ENCODE assay signal across 16 mouse cellular contexts in the genomic region with DNA sequence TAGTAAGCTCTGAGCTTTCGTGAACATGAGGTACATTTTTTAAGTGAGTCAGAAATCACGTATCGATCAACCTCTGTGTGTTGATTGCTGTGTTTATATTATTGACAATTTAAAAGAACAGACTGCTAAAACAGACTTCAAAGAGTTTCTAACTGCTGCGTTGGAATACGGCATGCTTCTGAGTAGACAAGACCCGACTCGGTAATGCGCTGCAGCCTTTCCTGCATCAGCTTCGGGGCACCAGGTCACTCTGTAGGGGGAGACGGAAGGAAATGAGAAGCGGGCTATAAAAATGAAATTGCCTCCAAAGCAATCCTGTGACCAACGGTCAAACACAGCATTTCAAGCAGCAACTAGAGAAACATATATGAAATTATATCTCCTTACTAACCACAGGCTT. TPM values are rescaled to one million over a fixed set of nuclear protein-coding genes. Genes with fewer than 3 reads are reported as not detected.
DNase-seq lines count a peak whose midpoint lies in the region; ATAC-seq and TF ChIP-seq lines count a peak whose summit lies in the region.
"Had no signal": no experiment of that assay in that cellular context is flagged by ENCODE, and none has a peak within 500 bp of the region (broad histone marks: within the 10 kb centered on the region; RNA-seq: fewer than 3 reads in every experiment).

No protein-coding gene starts in this region.

- H3K4me2 ChIP-seq in kidney, embryonic 14.5 days (replicated peaks; ENCODE audit: low read depth, low read length): no peak overlapping the region
- H3K4me2 ChIP-seq in embryonic facial prominence, embryonic 11.5 days (ENCODE audit: low read depth, low read length): no peak overlapping the region
- H3K4me2 ChIP-seq in limb, embryonic 12.5 days: peak overlapping the region; percentile 33
- H3K4me2 ChIP-seq: neural tube, embryonic 12.5 days had no signal

- no peak for ATAC-seq in kidney, embryonic 14.5 days (ENCODE audit: low FRiP score, low TSS enrichment)
- no peak for ATAC-seq in embryonic facial prominence, embryonic 11.5 days (replicated peaks; ENCODE audit: insufficient number of reproducible peaks, low FRiP score, low TSS enrichment, low read depth)
- no peak for ATAC-seq in limb, embryonic 12.5 days (ENCODE audit: insufficient number of reproducible peaks, insufficient read depth, low FRiP score, low TSS enrichment, low read depth)
- ATAC-seq: forebrain, embryonic 14.5 days; hindbrain, embryonic 16.5 days; intestine, postnatal 0 days had no signal

- no peaks in the 10 kb centered on the region for H3K9me3 ChIP-seq in kidney, embryonic 14.5 days (ENCODE audit: control insufficient read depth, low read length)
- H3K9me3 ChIP-seq in embryonic facial prominence, embryonic 11.5 days (replicated peaks; ENCODE audit: control insufficient read depth, low read length): no peaks in the 10 kb centered on the region
- no peaks in the 10 kb centered on the region for H3K9me3 ChIP-seq in limb, embryonic 12.5 days
- H3K9me3 ChIP-seq: neural tube, embryonic 12.5 days had no signal

- no peak overlapping the region for H3K27ac ChIP-seq in kidney, embryonic 14.5 days (ENCODE audit: low read depth, low read length)
- no peak overlapping the region for H3K27ac ChIP-seq in embryonic facial prominence, embryonic 11.5 days (replicated peaks; ENCODE audit: low read depth, low read length)
- H3K27ac ChIP-seq in limb, embryonic 12.5 days: peak overlapping the region; percentile 51; the same call in 1 of the 2 replicates
- H3K27ac ChIP-seq: neural tube, embryonic 12.5 days had no signal

- no peak for TF ChIP-seq CTCF in brain, embryonic 14.5 days (IDR thresholded peaks at IDR 0.05; ENCODE audit: borderline replicate concordance, extremely low read depth, insufficient read depth, insufficient read length)

- WGBS in kidney, embryonic 14.5 days: 48% methylated on average over 12 of the region's 12 CpGs
- WGBS in embryonic facial prominence, embryonic 11.5 days: 31% methylated on average over 12 of the region's 12 CpGs
- WGBS in limb, embryonic 12.5 days: 9% methylated on average over 12 of the region's 12 CpGs

- no peak overlapping the region for H3K9ac ChIP-seq in kidney, embryonic 14.5 days (ENCODE audit: low read depth, low read length)
- H3K9ac ChIP-seq in embryonic facial prominence, embryonic 11.5 days (replicated peaks; ENCODE audit: low read length): no peak overlapping the region
- no peak overlapping the region for H3K9ac ChIP-seq in limb, embryonic 12.5 days (replicated peaks)
- H3K9ac ChIP-seq: neural tube, embryonic 12.5 days had no signal

- H3K36me3 ChIP-seq in kidney, embryonic 14.5 days (ENCODE audit: control insufficient read depth, insufficient read depth, low read length): no peaks in the 10 kb centered on the region
- H3K36me3 ChIP-seq in embryonic facial prominence, embryonic 11.5 days (replicated peaks; ENCODE audit: control insufficient read depth, insufficient read depth, low read depth, low read length): no peaks in the 10 kb centered on the region
- H3K36me3 ChIP-seq in limb, embryonic 12.5 days: no peaks in the 10 kb centered on the region
- H3K36me3 ChIP-seq: neural tube, embryonic 12.5 days had no signal

- H3K4me3 ChIP-seq in kidney, embryonic 14.5 days (ENCODE audit: low read length): no peak overlapping the region
- no peak overlapping the region for H3K4me3 ChIP-seq in embryonic facial prominence, embryonic 11.5 days (ENCODE audit: low read depth, low read length)
- no peak overlapping the region for H3K4me3 ChIP-seq in limb, embryonic 12.5 days (replicated peaks)
- H3K4me3 ChIP-seq: erythroblast, embryonic 14.5 days; neural tube, embryonic 12.5 days had no signal

- 0 out of 2 replicates have a peak, but pooled peaks cover 4% of the 10 kb centered on the region for H3K4me1 ChIP-seq in kidney, embryonic 14.5 days (ENCODE audit: control insufficient read depth, insufficient read depth, low read length)
- H3K4me1 ChIP-seq in embryonic facial prominence, embryonic 11.5 days (ENCODE audit: control insufficient read depth, insufficient read depth, low read length): no peaks in the 10 kb centered on the region
- peaks cover 34% of the 10 kb centered on the region for H3K4me1 ChIP-seq in limb, embryonic 12.5 days (replicated peaks)
- H3K4me1 ChIP-seq: neural tube, embryonic 12.5 days had no signal

- H3K27me3 ChIP-seq in kidney, embryonic 14.5 days (ENCODE audit: control insufficient read depth, insufficient read depth, low read length): no peaks in the 10 kb centered on the region
- H3K27me3 ChIP-seq in embryonic facial prominence, embryonic 11.5 days (ENCODE audit: control insufficient read depth, insufficient read depth, low read length): no peaks in the 10 kb centered on the region
- H3K27me3 ChIP-seq in limb, embryonic 12.5 days: no peaks in the 10 kb centered on the region
- H3K27me3 ChIP-seq: neural tube, embryonic 12.5 days had no signal

- TF ChIP-seq POLR2A in brain, embryonic 14.5 days (IDR thresholded peaks at IDR 0.05; ENCODE audit: borderline replicate concordance, extremely low read depth, insufficient read depth, insufficient read length, poor library complexity, severe bottlenecking): no peak

- peak; percentile 8 to 17 for DNase-seq in kidney, postnatal 4 days
- peak; percentile 19 for DNase-seq in brain, embryonic 14.5 days (ENCODE audit: low read depth)
- DNase-seq in embryonic facial prominence, embryonic 11.5 days (ENCODE audit: low spot score): peak; percentile 55
- DNase-seq in c-Kit-positive CD71-positive TER-119-positive erythroid progenitor cells, embryonic 14.5 days (ENCODE audit: low spot score): no peak
- DNase-seq in gastrocnemius, postnatal 10 days: no peak
- DNase-seq: cerebellum, adult 9-10 months; kidney, postnatal 25 days; left cerebral cortex, postnatal 4 days; lung, postnatal 4 days had no signal

RNA-seq across cellular contexts. Expression of a gene that starts 59.9 kb away (rescaled TPM):
- 7.9 and 12.5 TPM in 2 replicates for polyA plus RNA-seq in kidney, embryonic 14.5 days (2014; fragmentation: Nextera tagmentation; extraction: Ambion mirVana)
- polyA plus RNA-seq in brain, embryonic 14.5 days (2012; rRNA removed): 71.4 and 111 TPM in 2 replicates
- 25.2 and 25.3 TPM in 2 replicates for polyA plus RNA-seq in embryonic facial prominence, embryonic 11.5 days (2014; fragmentation: Nextera tagmentation; extraction: Ambion mirVana)
- 9.1 and 11.4 TPM in 2 replicates for polyA plus RNA-seq in limb, embryonic 12.5 days (2016; fragmentation: Nextera tagmentation; extraction: Ambion mirVana)
- 10 to 100 TPM; 27.9 to 37.8 TPM for total RNA-seq in gastrocnemius, postnatal 10 days (2021)

RNA-seq across cellular contexts. Expression of a gene that starts 60.0 kb away (rescaled TPM):
- polyA plus RNA-seq in kidney, embryonic 14.5 days (2014; fragmentation: Nextera tagmentation; extraction: Ambion mirVana): 35.4 and 40.1 TPM in 2 replicates
- 39.6 and 43.4 TPM in 2 replicates for polyA plus RNA-seq in brain, embryonic 14.5 days (2012; rRNA removed)
- 51.1 and 58.8 TPM in 2 replicates for polyA plus RNA-seq in embryonic facial prominence, embryonic 11.5 days (2014; fragmentation: Nextera tagmentation; extraction: Ambion mirVana)
- 57.5 TPM in 2 replicates for polyA plus RNA-seq in limb, embryonic 12.5 days (2016; fragmentation: Nextera tagmentation; extraction: Ambion mirVana)
- 10 to 100 TPM; 36.2 to 43.2 TPM for total RNA-seq in gastrocnemius, postnatal 10 days (2021)
- polyA plus RNA-seq: erythroblast, embryonic 14.5 days had no signal

Comparison
In these comparisons a context has a peak if more than half of its experiments do, and no peak if none do; other contexts are left out.
1. DNase-seq: peak in kidney, postnatal 4 days (2 of 2), brain, embryonic 14.5 days (single experiment) and embryonic facial prominence, embryonic 11.5 days (single experiment); none in c-Kit-positive CD71-positive TER-119-positive erythroid progenitor cells, embryonic 14.5 days (single experiment) and gastrocnemius, postnatal 10 days (single experiment).